ENCODE assay signal across 10 mouse cellular contexts in genomic region chr13:54609301-54609700, GRCm38 (mm10). TPM values are rescaled to one million over a fixed set of nuclear protein-coding genes. Genes with fewer than 3 reads are reported as not detected.
DNase-seq lines count a peak whose midpoint lies in the region; ATAC-seq and TF ChIP-seq lines count a peak whose summit lies in the region.
"Had no signal": no experiment of that assay in that cellular context is flagged by ENCODE, and none has a peak within 500 bp of the region (broad histone marks: within the 10 kb centered on the region; RNA-seq: fewer than 3 reads in every experiment).

No protein-coding gene starts in this region.

- no peak for DNase-seq in forebrain, embryonic 11.5 days (ENCODE audit: low spot score)
- DNase-seq in liver, postnatal 0 days: no peak
- no peak for DNase-seq in urinary bladder, postnatal 14 days (ENCODE audit: low spot score)
- DNase-seq in spleen, postnatal 36 days (ENCODE audit: low spot score in 2 of 2): no peak
- DNase-seq: thymus, postnatal 14 days had no signal

- H3K4me1 ChIP-seq in forebrain, embryonic 15.5 days: peaks cover 30% of the 10 kb centered on the region
- no peaks in the 10 kb centered on the region for H3K4me1 ChIP-seq in forebrain, embryonic 11.5 days (replicated peaks; ENCODE audit: control insufficient read depth, insufficient read depth, low read length)
- H3K4me1 ChIP-seq in liver, embryonic 12.5 days: peaks cover 50% of the 10 kb centered on the region
- peaks cover 23% of the 10 kb centered on the region for H3K4me1 ChIP-seq in liver, postnatal 0 days (ENCODE audit: insufficient read depth)
- H3K4me1 ChIP-seq in hindbrain, embryonic 15.5 days (replicated peaks): peaks cover 33% of the 10 kb centered on the region
- H3K4me1 ChIP-seq in olfactory bulb, adult 2 months (ENCODE audit: control insufficient read depth, insufficient read depth, low read length): peaks cover 19% of the 10 kb centered on the region

- no peak for TF ChIP-seq CTCF in liver, postnatal 0 days (IDR thresholded peaks at IDR 0.05; ENCODE audit: low read depth)
- TF ChIP-seq CTCF in olfactory bulb, adult 2 months (IDR thresholded peaks at IDR 0.05; ENCODE audit: insufficient read depth, low read depth, low read length): no peak

- peaks cover 4% of the 10 kb centered on the region; the same call in 1 of the 2 replicates for H3K36me3 ChIP-seq in forebrain, embryonic 15.5 days
- H3K36me3 ChIP-seq in forebrain, embryonic 11.5 days (ENCODE audit: control insufficient read depth, insufficient read depth, low read length): no peaks in the 10 kb centered on the region
- peaks cover 27% of the 10 kb centered on the region for H3K36me3 ChIP-seq in liver, embryonic 12.5 days
- peaks cover 9% of the 10 kb centered on the region; the same call in 1 of the 2 replicates for H3K36me3 ChIP-seq in liver, postnatal 0 days (replicated peaks; ENCODE audit: insufficient read depth, low read length)
- H3K36me3 ChIP-seq in hindbrain, embryonic 15.5 days: 0 out of 2 replicates have a peak, but pooled peaks cover 5% of the 10 kb centered on the region

- no peak overlapping the region for H3K27ac ChIP-seq in forebrain, embryonic 15.5 days (replicated peaks)
- H3K27ac ChIP-seq in forebrain, embryonic 11.5 days (ENCODE audit: low read depth, low read length): no peak overlapping the region
- peak overlapping the region; percentile 81; the same call in 1 of the 2 replicates for H3K27ac ChIP-seq in liver, embryonic 12.5 days
- no peak overlapping the region for H3K27ac ChIP-seq in liver, postnatal 0 days (ENCODE audit: low read depth)
- H3K27ac ChIP-seq in hindbrain, embryonic 15.5 days (replicated peaks): no peak overlapping the region
- peak overlapping the region; percentile 32; the same call in 1 of the 2 replicates for H3K27ac ChIP-seq in olfactory bulb, adult 2 months (ENCODE audit: insufficient read depth, low read depth, low read length)

- TF ChIP-seq EP300 in liver, postnatal 0 days (IDR thresholded peaks at IDR 0.05; ENCODE audit: low read depth): no peak

- H3K9me3 ChIP-seq in forebrain, embryonic 15.5 days: no peaks in the 10 kb centered on the region
- no peaks in the 10 kb centered on the region for H3K9me3 ChIP-seq in forebrain, embryonic 11.5 days (ENCODE audit: control insufficient read depth, low read length)
- H3K9me3 ChIP-seq in liver, embryonic 12.5 days (replicated peaks): no peaks in the 10 kb centered on the region
- H3K9me3 ChIP-seq in liver, postnatal 0 days (ENCODE audit: low read length): no peaks in the 10 kb centered on the region
- H3K9me3 ChIP-seq in hindbrain, embryonic 15.5 days: no peaks in the 10 kb centered on the region

- ATAC-seq in forebrain, embryonic 15.5 days (replicated peaks): no peak
- ATAC-seq in forebrain, embryonic 11.5 days (replicated peaks; ENCODE audit: low FRiP score): no peak
- ATAC-seq in liver, embryonic 12.5 days: no peak
- no peak for ATAC-seq in liver, postnatal 0 days
- no peak for ATAC-seq in hindbrain, embryonic 15.5 days (ENCODE audit: low FRiP score, low read depth)
- ATAC-seq: activated CD4-positive, CD25-positive, alpha-beta regulatory T cell, adult 4 months had no signal

- 0 out of 2 replicates have a peak overlapping the region, but pooled peaks have one; percentile 1 for H3K4me3 ChIP-seq in forebrain, embryonic 15.5 days
- H3K4me3 ChIP-seq in forebrain, embryonic 11.5 days (ENCODE audit: low read depth, low read length): no peak overlapping the region
- peak overlapping the region; percentile 83 for H3K4me3 ChIP-seq in liver, embryonic 12.5 days
- no peak overlapping the region for H3K4me3 ChIP-seq in liver, postnatal 0 days (ENCODE audit: low read depth, low read length)
- peak overlapping the region; percentile 81 for H3K4me3 ChIP-seq in hindbrain, embryonic 15.5 days
- H3K4me3 ChIP-seq in olfactory bulb, adult 2 months (ENCODE audit: insufficient read depth, low read depth, low read length): peak overlapping the region; percentile 34

- TF ChIP-seq POLR2A in olfactory bulb, adult 2 months (IDR thresholded peaks at IDR 0.05; ENCODE audit: insufficient read depth, low read depth, low read length): no peak

- peak overlapping the region; percentile 28; the same call in 1 of the 2 replicates for H3K4me2 ChIP-seq in forebrain, embryonic 15.5 days (replicated peaks)
- H3K4me2 ChIP-seq in forebrain, embryonic 11.5 days (ENCODE audit: low read depth, low read length, severe bottlenecking): no peak overlapping the region
- peak overlapping the region; percentile 95 for H3K4me2 ChIP-seq in liver, embryonic 12.5 days
- H3K4me2 ChIP-seq in liver, postnatal 0 days (ENCODE audit: low read depth, low read length): no peak overlapping the region
- peak overlapping the region; percentile 85 for H3K4me2 ChIP-seq in hindbrain, embryonic 15.5 days

- H3K27me3 ChIP-seq in forebrain, embryonic 15.5 days: no peaks in the 10 kb centered on the region
- H3K27me3 ChIP-seq in forebrain, embryonic 11.5 days (ENCODE audit: control insufficient read depth, insufficient read depth, low read length): peaks cover 24% of the 10 kb centered on the region
- H3K27me3 ChIP-seq in liver, embryonic 12.5 days (replicated peaks): no peaks in the 10 kb centered on the region
- no peaks in the 10 kb centered on the region for H3K27me3 ChIP-seq in liver, postnatal 0 days (ENCODE audit: insufficient read depth, low read length)
- no peaks in the 10 kb centered on the region for H3K27me3 ChIP-seq in hindbrain, embryonic 15.5 days

- 6% methylated on average over 1 of the region's 1 CpGs for WGBS in forebrain, embryonic 15.5 days
- WGBS in forebrain, embryonic 11.5 days: 17% methylated on average over 1 of the region's 1 CpGs
- WGBS in liver, embryonic 12.5 days (ENCODE audit: insufficient replicate concordance): 26% methylated on average over 1 of the region's 1 CpGs
- 36% methylated on average over 1 of the region's 1 CpGs for WGBS in liver, postnatal 0 days (ENCODE audit: insufficient replicate concordance)
- WGBS in hindbrain, embryonic 15.5 days: 20% methylated on average over 1 of the region's 1 CpGs
- 10% methylated on average over 1 of the region's 1 CpGs for WGBS in olfactory bulb, adult 2 months

- 0 out of 2 replicates have a peak overlapping the region, but pooled peaks have one; percentile 25 for H3K9ac ChIP-seq in forebrain, embryonic 15.5 days (replicated peaks)
- no peak overlapping the region for H3K9ac ChIP-seq in forebrain, embryonic 11.5 days (ENCODE audit: low read length)
- peak overlapping the region; percentile 90 for H3K9ac ChIP-seq in liver, embryonic 12.5 days
- no peak overlapping the region for H3K9ac ChIP-seq in liver, postnatal 0 days (replicated peaks)
- peak overlapping the region; percentile 23; the same call in 1 of the 2 replicates for H3K9ac ChIP-seq in hindbrain, embryonic 15.5 days

RNA-seq across cellular contexts. Expression of gene Cltb, which starts 1.8 kb away (rescaled TPM):
- 119 and 125 TPM in 2 replicates for polyA plus RNA-seq in forebrain, embryonic 15.5 days (2015; fragmentation: Nextera tagmentation; extraction: Ambion mirVana)
- 20.0 TPM in 2 replicates for polyA plus RNA-seq in forebrain, embryonic 11.5 days (2014; fragmentation: Nextera tagmentation; extraction: Ambion mirVana)
- polyA plus RNA-seq in liver, embryonic 12.5 days (2016; fragmentation: Nextera tagmentation; extraction: Ambion mirVana): 51.2 and 52.6 TPM in 2 replicates
- 29.0 and 30.2 TPM in 2 replicates for polyA plus RNA-seq in liver, postnatal 0 days (2015; fragmentation: Nextera tagmentation; extraction: Ambion mirVana)
- polyA plus RNA-seq in hindbrain, embryonic 15.5 days (2015; fragmentation: Nextera tagmentation; extraction: Ambion mirVana): 206 and 226 TPM in 2 replicates
- polyA plus RNA-seq in olfactory bulb, adult 2 months (2012; ENCODE audit: insufficient read depth, insufficient read length, low replicate concordance, missing spikeins): not detected in 2 replicates

RNA-seq across cellular contexts. Expression of gene Faf2, which starts 12.3 kb away (rescaled TPM):
- 63.9 and 64.9 TPM in 2 replicates for polyA plus RNA-seq in forebrain, embryonic 15.5 days (2015; fragmentation: Nextera tagmentation; extraction: Ambion mirVana)
- 83.5 and 89.2 TPM in 2 replicates for polyA plus RNA-seq in forebrain, embryonic 11.5 days (2014; fragmentation: Nextera tagmentation; extraction: Ambion mirVana)
- 35.3 and 39.9 TPM in 2 replicates for polyA plus RNA-seq in liver, embryonic 12.5 days (2016; fragmentation: Nextera tagmentation; extraction: Ambion mirVana)
- 27.8 and 28.1 TPM in 2 replicates for polyA plus RNA-seq in liver, postnatal 0 days (2015; fragmentation: Nextera tagmentation; extraction: Ambion mirVana)
- polyA plus RNA-seq in hindbrain, embryonic 15.5 days (2015; fragmentation: Nextera tagmentation; extraction: Ambion mirVana): 64.9 and 66.4 TPM in 2 replicates
- polyA plus RNA-seq in olfactory bulb, adult 2 months (2012; ENCODE audit: insufficient read depth, insufficient read length, low replicate concordance, missing spikeins): not detected in 2 replicates

RNA-seq across cellular contexts. Expression of gene Higd2a, which starts 19.3 kb away (rescaled TPM):
- polyA plus RNA-seq in forebrain, embryonic 15.5 days (2015; fragmentation: Nextera tagmentation; extraction: Ambion mirVana): 211 and 216 TPM in 2 replicates
- 144 and 150 TPM in 2 replicates for polyA plus RNA-seq in forebrain, embryonic 11.5 days (2014; fragmentation: Nextera tagmentation; extraction: Ambion mirVana)
- 127 and 135 TPM in 2 replicates for polyA plus RNA-seq in liver, embryonic 12.5 days (2016; fragmentation: Nextera tagmentation; extraction: Ambion mirVana)
- polyA plus RNA-seq in liver, postnatal 0 days (2015; fragmentation: Nextera tagmentation; extraction: Ambion mirVana): 169 and 176 TPM in 2 replicates
- 255 and 261 TPM in 2 replicates for polyA plus RNA-seq in hindbrain, embryonic 15.5 days (2015; fragmentation: Nextera tagmentation; extraction: Ambion mirVana)
- polyA plus RNA-seq in olfactory bulb, adult 2 months (2012; ENCODE audit: insufficient read depth, insufficient read length, low replicate concordance, missing spikeins): not detected in 2 replicates

RNA-seq across cellular contexts. Expression of gene Nop16, which starts 19.4 kb away (rescaled TPM):
- 57.8 and 61.8 TPM in 2 replicates for polyA plus RNA-seq in forebrain, embryonic 15.5 days (2015; fragmentation: Nextera tagmentation; extraction: Ambion mirVana)
- 71.1 and 78.9 TPM in 2 replicates for polyA plus RNA-seq in forebrain, embryonic 11.5 days (2014; fragmentation: Nextera tagmentation; extraction: Ambion mirVana)
- 82.4 and 85.5 TPM in 2 replicates for polyA plus RNA-seq in liver, embryonic 12.5 days (2016; fragmentation: Nextera tagmentation; extraction: Ambion mirVana)
- polyA plus RNA-seq in liver, postnatal 0 days (2015; fragmentation: Nextera tagmentation; extraction: Ambion mirVana): 41.1 and 42.3 TPM in 2 replicates
- polyA plus RNA-seq in hindbrain, embryonic 15.5 days (2015; fragmentation: Nextera tagmentation; extraction: Ambion mirVana): 58.0 and 62.0 TPM in 2 replicates
- polyA plus RNA-seq in olfactory bulb, adult 2 months (2012; ENCODE audit: insufficient read depth, insufficient read length, low replicate concordance, missing spikeins): not detected in 2 replicates

RNA-seq across cellular contexts. Expression of gene Arl10, which starts 34.5 kb away (rescaled TPM):
- polyA plus RNA-seq in forebrain, embryonic 15.5 days (2015; fragmentation: Nextera tagmentation; extraction: Ambion mirVana): 81.8 and 87.6 TPM in 2 replicates
- 26.4 and 30.3 TPM in 2 replicates for polyA plus RNA-seq in forebrain, embryonic 11.5 days (2014; fragmentation: Nextera tagmentation; extraction: Ambion mirVana)
- polyA plus RNA-seq in liver, embryonic 12.5 days (2016; fragmentation: Nextera tagmentation; extraction: Ambion mirVana): 10.7 and 10.9 TPM in 2 replicates
- polyA plus RNA-seq in liver, postnatal 0 days (2015; fragmentation: Nextera tagmentation; extraction: Ambion mirVana): 7.0 and 7.1 TPM in 2 replicates
- polyA plus RNA-seq in hindbrain, embryonic 15.5 days (2015; fragmentation: Nextera tagmentation; extraction: Ambion mirVana): 105 and 111 TPM in 2 replicates
- polyA plus RNA-seq in olfactory bulb, adult 2 months (2012; ENCODE audit: insufficient read depth, insufficient read length, low replicate concordance, missing spikeins): not detected in 2 replicates

Comparison
In these comparisons a context has a peak if more than half of its experiments do, and no peak if none do; other contexts are left out.
1. H3K27ac ChIP-seq: peak in liver, embryonic 12.5 days (single experiment) and olfactory bulb, adult 2 months (single experiment); none in forebrain, embryonic 15.5 days (single experiment), forebrain, embryonic 11.5 days (single experiment), liver, postnatal 0 days (single experiment) and hindbrain, embryonic 15.5 days (single experiment).
2. H3K4me2 ChIP-seq: peak in forebrain, embryonic 15.5 days (single experiment), liver, embryonic 12.5 days (single experiment) and hindbrain, embryonic 15.5 days (single experiment); none in forebrain, embryonic 11.5 days (single experiment) and liver, postnatal 0 days (single experiment).
3. H3K4me3 ChIP-seq: peak in forebrain, embryonic 15.5 days (single experiment), liver, embryonic 12.5 days (single experiment), hindbrain, embryonic 15.5 days (single experiment) and olfactory bulb, adult 2 months (single experiment); none in forebrain, embryonic 11.5 days (single experiment) and liver, postnatal 0 days (single experiment).
4. H3K9ac ChIP-seq: peak in forebrain, embryonic 15.5 days (single experiment), liver, embryonic 12.5 days (single experiment) and hindbrain, embryonic 15.5 days (single experiment); none in forebrain, embryonic 11.5 days (single experiment) and liver, postnatal 0 days (single experiment).